Mouse (Mus musculus) layer of hippocampus, adult 11-12 months (tissue): ENCODE measurements at regions not wholly inside any gene's neighbourhood (a gene's known extent, or its start where the extent isn't known, plus 50 kb on each side); places are given as distances from the start of the nearest gene placed in this dataset.
A peak's percentile ranks its signal among the peaks of the same experiment; 100 is the strongest.

Experiments used
- DNase-seq: peaks from one replicate; pipeline ENCODE4 v3.0.0; 2022; ENCODE audit warnings: low spot score

- DNase-seq, result peak; percentile 32
Measured at GRCm38 (mm10) chr15:46251296-46251695, 6117.1 kb downstream of the 9330182O14Rik start.

- DNase-seq, result no peak
Measured at GRCm38 (mm10) chr15:46285276-46285675, 6151.1 kb downstream of the 9330182O14Rik start.

GRCm38 (mm10) chr15:46303301-46303700 is 6169.1 kb downstream of the 9330182O14Rik start:
- no peak for DNase-seq
